Mouse (Mus musculus) lung, embryonic 14.5 days (tissue): ENCODE results near the gene Cnnm1. TPM values are rescaled to one million over a fixed set of nuclear protein-coding genes. Genes with fewer than 3 reads are reported as not detected.
"Not testable (repeated sequence)": the region's sequence is repeated elsewhere in the genome, so short reads cannot be mapped to it uniquely, and the experiment has no call there.

Experiments
- ATAC-seq: fragments of 200-750 bp; cut with Nextera tagmentation; 2 replicates; pipeline ENCODE4 v1.8.0; 2017; ENCODE audit warnings: mild to moderate bottlenecking, moderate TSS enrichment, moderate library complexity; ENCODE audit not compliant: insufficient read depth
- DNase-seq: peaks from one replicate; pipeline ENCODE4 v3.0.0-alpha.2; 2015
- H3K27ac ChIP-seq: fragments of 300-500 bp; sonication (generic); 2 replicates; pipeline ENCODE4 v1.5.1; 2014; ENCODE audit warnings: low read depth, mild to moderate bottlenecking, moderate library complexity
- H3K27me3 ChIP-seq: fragments of 300-500 bp; sonication (generic); 2 replicates; pipeline ENCODE4 v1.6.1; 2014; ENCODE audit warnings: low read length, control low read depth; ENCODE audit not compliant: insufficient read depth
- H3K36me3 ChIP-seq: fragments of 300-500 bp; sonication (generic); 2 replicates; pipeline ENCODE4 v1.6.1; 2014; ENCODE audit warnings: control low read depth; ENCODE audit not compliant: insufficient read depth
- H3K4me1 ChIP-seq: fragments of 300-500 bp; sonication (generic); 2 replicates; pipeline ENCODE4 v1.6.1; 2014; ENCODE audit warnings: antibody characterized with exemption, control low read depth; ENCODE audit not compliant: insufficient read depth
- H3K4me2 ChIP-seq: fragments of 300-500 bp; sonication (generic); 2 replicates; pipeline ENCODE4 v1.6.1; 2014; ENCODE audit warnings: mild to moderate bottlenecking
- H3K4me3 ChIP-seq: fragments of 300-500 bp; sonication (generic); 2 replicates; pipeline ENCODE4 v1.5.1; 2014; ENCODE audit warnings: low read depth, low read length
- H3K9ac ChIP-seq: fragments of 300-500 bp; sonication (generic); 2 replicates; pipeline ENCODE4 v1.6.1; 2014
- H3K9me3 ChIP-seq: fragments of 300-500 bp; sonication (generic); 2 replicates; pipeline ENCODE4 v1.6.1; 2016; ENCODE audit warnings: low read depth, low read length, control low read depth
- CTCF ChIP-seq: IDR thresholded peaks from 2 replicates; pipeline ENCODE4 v1.5.1; 2016; ENCODE audit warnings: antibody characterized with exemption, low read depth
- WGBS: fragments of 180-500 bp; shearing (Covaris S2); extraction: QIAGEN DNeasy Blood & Tissue Kit; methylation state at CpG from one replicate; pipeline ENCODE4 v1.1.7; 2014; 5-methylcytosine and 5-hydroxymethylcytosine counted together
- polyA plus RNA-seq: library from polyadenylated mRNA; unstranded; fragments of >200 nt; fragmentation: Nextera tagmentation; extraction: Ambion mirVana; gene quantifications from 2 replicates; pipeline ENCODE4 v1.2.1, GENCODE M21; 2014

The Cnnm1 gene
- polyA plus RNA-seq, 1 experiment from 2014 or later = 0.05 TPM

DNA sequence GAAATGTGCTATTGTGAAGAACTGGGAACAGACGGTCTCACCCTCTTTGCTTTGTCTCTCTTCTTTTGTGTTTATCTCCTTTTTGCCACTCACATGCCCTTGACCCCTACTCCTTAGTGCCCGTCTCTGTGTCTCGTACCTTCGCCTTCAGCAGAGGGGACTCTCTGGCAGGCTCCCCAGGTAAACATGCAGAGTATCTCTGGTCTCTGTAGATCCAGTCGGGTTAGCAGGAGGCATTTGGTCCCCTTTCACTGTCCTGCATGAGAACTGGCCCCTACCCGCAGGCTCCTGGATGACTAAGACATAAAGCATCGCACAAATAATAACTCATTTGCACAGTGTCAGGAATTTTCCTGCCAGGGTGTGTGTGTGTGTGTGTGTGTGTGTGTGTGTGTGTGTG lies 35.8 kb downstream of the Cnnm1 start:
- H3K27me3 ChIP-seq = no peaks in the 10 kb centered on the region

GRCm38 (mm10) chr19:43477436-43477835 lies 37.2 kb downstream of the Cnnm1 start:
- Histone ChIP-seq H3K27me3 (no peaks in the 10 kb centered on the region), H3K4me2 (no peak overlapping the region), H3K27ac (no peak overlapping the region), H3K4me3 (no peak overlapping the region), H3K9me3 (no peaks in the 10 kb centered on the region), H3K4me1 (no peaks in the 10 kb centered on the region), H3K36me3 (no peaks in the 10 kb centered on the region), H3K9ac (no peak overlapping the region)
- DNase-seq = no peak
- WGBS = 77% methylated on average over 5 of the region's 5 CpGs
- no peak for TF ChIP-seq CTCF
- no peak for ATAC-seq

More for the DNA sequence above, 35.8 kb downstream of the Cnnm1 start:
- DNase-seq (no peak), ATAC-seq (no peak)
- TF ChIP-seq CTCF = no peak
- WGBS = 57% methylated on average over 7 of the region's 7 CpGs
- H3K9me3 ChIP-seq = no peaks in the 10 kb centered on the region
- H3K36me3 ChIP-seq = no peaks in the 10 kb centered on the region
- no peak overlapping the region for H3K4me2 ChIP-seq
- no peak overlapping the region for H3K27ac ChIP-seq
- no peak overlapping the region for H3K9ac ChIP-seq
- H3K4me3 ChIP-seq = no peak overlapping the region
- no peaks in the 10 kb centered on the region for H3K4me1 ChIP-seq

DNA sequence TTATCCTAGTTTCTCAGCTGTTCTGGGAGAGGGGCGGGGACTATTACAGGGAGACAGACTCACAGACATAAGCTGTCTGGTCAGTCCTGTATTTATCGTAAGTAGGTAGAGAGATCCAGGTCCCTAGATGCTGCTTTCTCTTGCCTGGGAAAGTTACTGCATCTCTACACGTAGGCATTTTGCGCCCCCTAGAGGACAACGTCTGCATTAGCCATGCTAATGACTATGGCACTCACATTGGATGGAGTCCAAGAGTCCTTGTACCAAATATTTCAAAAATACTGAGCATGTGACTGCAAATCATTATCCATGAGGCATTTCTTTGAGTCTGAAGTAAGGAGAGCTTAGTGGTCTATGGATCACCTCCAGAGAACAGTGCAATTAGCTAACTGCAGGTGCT lies 38.7 kb downstream of the Cnnm1 start:
- WGBS = 16% methylated on average over 5 of the region's 5 CpGs

GRCm38 (mm10) chr19:43479431-43479830 lies 39.2 kb downstream of the Cnnm1 start:
- Histone ChIP-seq H3K27me3 (no peaks in the 10 kb centered on the region), H3K27ac (no peak overlapping the region), H3K4me3 (no peak overlapping the region), H3K36me3 (no peaks in the 10 kb centered on the region), H3K4me1 (no peaks in the 10 kb centered on the region), H3K9ac (no peak overlapping the region), H3K4me2 (no peak overlapping the region), H3K9me3 (no peaks in the 10 kb centered on the region)
- WGBS = 64% methylated on average over 5 of the region's 5 CpGs
- no peak for DNase-seq
- no peak for TF ChIP-seq CTCF
- ATAC-seq = no peak

More for the DNA sequence above, 38.7 kb downstream of the Cnnm1 start:
- Histone ChIP-seq H3K27me3 (no peaks in the 10 kb centered on the region), H3K4me3 (no peak overlapping the region), H3K27ac (no peak overlapping the region), H3K9ac (no peak overlapping the region), H3K4me2 (no peak overlapping the region), H3K4me1 (no peaks in the 10 kb centered on the region), H3K36me3 (no peaks in the 10 kb centered on the region), H3K9me3 (no peaks in the 10 kb centered on the region)
- peak; percentile 83 for TF ChIP-seq CTCF
- DNase-seq = peak; percentile 89
- no peak for ATAC-seq

GRCm38 (mm10) chr19:43480512-43480911 lies 40.3 kb downstream of the Cnnm1 start:
- H3K27me3 ChIP-seq = no peaks in the 10 kb centered on the region
- no peak for TF ChIP-seq CTCF
- no peak overlapping the region for H3K4me2 ChIP-seq
- H3K4me1 ChIP-seq = no peaks in the 10 kb centered on the region
- H3K27ac ChIP-seq = no peak overlapping the region
- DNase-seq (no peak), ATAC-seq (no peak)
- no peak overlapping the region for H3K9ac ChIP-seq
- H3K4me3 ChIP-seq = no peak overlapping the region
- WGBS = 55% methylated on average over 9 of the region's 9 CpGs
- no peaks in the 10 kb centered on the region for H3K36me3 ChIP-seq
- no peaks in the 10 kb centered on the region for H3K9me3 ChIP-seq

DNA sequence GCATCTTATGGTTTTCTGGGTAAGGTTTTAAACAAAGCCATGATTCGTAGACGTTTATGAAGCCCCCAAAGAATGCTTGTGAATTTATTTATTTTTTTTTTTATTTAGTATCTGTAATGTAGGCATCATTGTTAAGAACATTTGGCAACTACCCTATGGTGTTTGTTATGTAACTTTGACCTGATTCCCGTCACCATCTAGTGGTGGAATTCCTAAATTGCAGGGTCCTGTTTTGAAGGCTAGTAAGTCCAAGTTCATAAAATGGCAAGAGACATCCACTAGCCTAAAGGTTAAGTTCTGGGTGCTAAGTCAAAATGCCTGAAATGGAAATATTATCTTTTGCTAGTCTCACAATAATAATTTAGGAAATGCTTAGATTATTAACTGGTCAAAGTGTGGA lies 47.2 kb downstream of the Cnnm1 start:
- Histone ChIP-seq H3K9ac (no peak overlapping the region), H3K27ac (no peak overlapping the region), H3K4me3 (no peak overlapping the region), H3K36me3 (no peaks in the 10 kb centered on the region), H3K9me3 (no peaks in the 10 kb centered on the region), H3K4me1 (no peaks in the 10 kb centered on the region), H3K4me2 (no peak overlapping the region), H3K27me3 (no peaks in the 10 kb centered on the region)
- DNase-seq (peak; percentile 77), ATAC-seq (no peak)
- peak; percentile 71 for TF ChIP-seq CTCF
- 30% methylated on average over 3 of the region's 3 CpGs for WGBS

- H3K9ac ChIP-seq, DNase-seq, H3K4me2 ChIP-seq, H3K9me3 ChIP-seq, H3K27ac ChIP-seq, ATAC-seq, H3K36me3 ChIP-seq, H3K4me1 ChIP-seq, H3K27me3 ChIP-seq, H3K4me3 ChIP-seq: not testable (repeated sequence)
- WGBS = 50% methylated on average over 1 of the region's 1 CpGs
Measured at GRCm38 (mm10) chr19:43493316-43493715, 53.1 kb downstream of the Cnnm1 start.

- no peak for TF ChIP-seq CTCF
- H3K4me3 ChIP-seq = no peak overlapping the region
- H3K36me3 ChIP-seq = no peaks in the 10 kb centered on the region
- WGBS = 77% methylated on average over 6 of the region's 6 CpGs
- H3K27ac ChIP-seq = no peak overlapping the region
- H3K9ac ChIP-seq = no peak overlapping the region
- ATAC-seq (no peak), DNase-seq (no peak)
- no peaks in the 10 kb centered on the region for H3K9me3 ChIP-seq
- H3K4me1 ChIP-seq = no peaks in the 10 kb centered on the region
- no peak overlapping the region for H3K4me2 ChIP-seq
- no peaks in the 10 kb centered on the region for H3K27me3 ChIP-seq
Measured at GRCm38 (mm10) chr19:43493878-43494277, 53.6 kb downstream of the Cnnm1 start.
